Mouse (Mus musculus) lung, embryonic 15.5 days (tissue): ENCODE data around the gene Msi2. TPM values are rescaled to one million over a fixed set of nuclear protein-coding genes. Genes with fewer than 3 reads are reported as not detected.

Experiments
- ATAC-seq: fragments of 200-750 bp; cut with Nextera tagmentation; 2 replicates; pipeline ENCODE4 v1.8.0; 2017; ENCODE audit warnings: moderate number of reproducible peaks, borderline replicate concordance; ENCODE audit not compliant: low FRiP score, low TSS enrichment; ENCODE audit errors: extremely low read depth
- H3K27ac ChIP-seq: fragments of 300-500 bp; sonication (generic); 2 replicates; pipeline ENCODE4 v1.5.1; 2015; ENCODE audit warnings: moderate library complexity, mild to moderate bottlenecking, inconsistent platforms
- H3K27me3 ChIP-seq: fragments of 300-500 bp; sonication (generic); 2 replicates; pipeline ENCODE4 v1.6.1; 2015; ENCODE audit warnings: inconsistent platforms
- H3K36me3 ChIP-seq: fragments of 300-500 bp; sonication (generic); 2 replicates; pipeline ENCODE4 v1.6.1; 2015; ENCODE audit warnings: inconsistent platforms
- H3K4me1 ChIP-seq: fragments of 300-500 bp; sonication (generic); 2 replicates; pipeline ENCODE4 v1.6.1; 2015; ENCODE audit warnings: inconsistent platforms
- H3K4me2 ChIP-seq: fragments of 300-500 bp; sonication (generic); 2 replicates; pipeline ENCODE4 v1.6.1; 2015; ENCODE audit warnings: inconsistent platforms, mild to moderate bottlenecking, moderate library complexity
- H3K4me3 ChIP-seq: fragments of 300-500 bp; sonication (generic); 2 replicates; pipeline ENCODE4 v1.5.1; 2015; ENCODE audit warnings: mild to moderate bottlenecking, inconsistent platforms
- H3K9ac ChIP-seq: fragments of 300-500 bp; sonication (generic); 2 replicates; pipeline ENCODE4 v1.6.1; 2015; ENCODE audit warnings: inconsistent platforms
- H3K9me3 ChIP-seq: fragments of 300-500 bp; sonication (generic); 2 replicates; pipeline ENCODE4 v1.6.1; 2016; ENCODE audit warnings: inconsistent platforms
- WGBS: fragments of 180-500 bp; shearing (Covaris S2); methylation state at CpG from one replicate; pipeline ENCODE4 v1.1.7; 2015; 5-methylcytosine and 5-hydroxymethylcytosine counted together
- polyA plus RNA-seq: library from polyadenylated mRNA; unstranded; fragments of >200 nt; fragmentation: Nextera tagmentation; extraction: Ambion mirVana; gene quantifications from 2 replicates; pipeline ENCODE4 v1.2.1, GENCODE M21; 2015

Gene Msi2
- polyA plus RNA-seq, 1 experiment from 2014 or later, result 13.8 TPM

DNA sequence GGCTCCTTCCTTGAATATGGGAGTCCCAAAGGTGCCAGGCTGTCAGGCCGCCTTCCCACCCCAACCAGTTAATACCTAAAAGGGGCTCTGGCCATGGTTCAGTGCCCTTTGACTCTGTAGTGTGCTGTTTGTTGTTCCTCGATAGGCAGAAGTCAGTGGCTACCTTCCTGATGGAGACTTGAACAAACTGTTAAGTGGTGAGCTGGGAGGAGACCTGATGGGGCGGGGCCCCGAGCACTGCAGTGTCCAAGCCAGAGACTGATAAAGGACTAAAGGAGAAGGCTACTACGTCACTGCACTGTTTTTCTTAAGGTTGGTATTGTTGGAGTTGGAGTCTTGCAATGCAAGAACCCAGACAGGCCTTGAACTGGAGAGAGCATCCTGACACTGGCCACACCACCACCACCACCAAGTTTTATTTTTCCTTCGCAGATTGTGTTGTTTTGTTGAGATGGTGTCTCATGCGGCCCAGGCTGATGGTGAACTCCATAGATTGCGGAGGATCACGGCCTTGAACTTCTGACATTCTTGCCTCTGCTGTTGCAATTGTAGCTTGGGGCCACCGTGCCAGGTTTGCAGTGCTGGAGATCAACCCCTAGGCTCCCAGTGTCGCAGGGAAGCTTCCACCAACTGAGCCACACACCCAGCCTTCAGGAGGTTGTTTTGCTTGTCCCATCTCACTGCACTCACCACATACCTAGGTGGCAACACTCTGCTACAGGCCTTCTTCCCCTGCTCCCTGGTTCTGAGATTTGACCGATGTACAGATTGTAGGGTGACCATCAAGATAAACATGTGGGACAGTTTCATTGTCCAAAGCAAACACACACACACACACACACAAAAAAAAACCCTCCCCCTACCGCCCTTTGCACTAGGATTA, 2.2 kb upstream of the Msi2 start:
- H3K9ac ChIP-seq, result no peak overlapping the region
- 72% methylated on average over 13 of the region's 13 CpGs for WGBS
- no peaks in the 10 kb centered on the region for H3K36me3 ChIP-seq
- ATAC-seq, result no peak
- H3K4me3 ChIP-seq, result no peak overlapping the region
- H3K27ac ChIP-seq, result no peak overlapping the region
- no peaks in the 10 kb centered on the region for H3K27me3 ChIP-seq
- no peak overlapping the region for H3K4me2 ChIP-seq
- no peaks in the 10 kb centered on the region for H3K9me3 ChIP-seq
- H3K4me1 ChIP-seq, result peaks cover 19% of the 10 kb centered on the region

DNA sequence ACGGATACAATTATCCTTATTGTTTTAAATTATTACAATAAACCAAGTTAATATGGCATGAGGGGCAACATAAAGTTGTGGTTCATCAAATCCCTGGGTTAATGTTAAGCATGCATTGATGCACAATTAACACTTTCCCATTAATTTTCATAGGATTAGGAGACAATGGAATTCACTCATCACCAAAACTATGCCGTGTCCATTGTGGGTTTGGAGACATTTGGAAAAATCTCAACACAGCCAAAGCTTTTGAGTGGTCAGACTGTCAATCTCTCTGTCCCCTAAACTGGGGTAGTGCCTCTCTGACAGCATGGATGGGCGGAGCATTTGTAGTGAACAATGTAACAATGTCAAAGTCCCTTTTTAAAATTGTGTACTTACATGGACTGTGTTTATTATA, 1.3 kb upstream of the Msi2 start:
- ATAC-seq, result no peak
- no peaks in the 10 kb centered on the region for H3K36me3 ChIP-seq
- H3K9me3 ChIP-seq, result no peaks in the 10 kb centered on the region
- H3K27ac ChIP-seq, result peak overlapping the region; percentile 88; the same call in 1 of the 2 replicates
- WGBS, result 55% methylated on average over 3 of the region's 3 CpGs
- H3K4me3 ChIP-seq, result peak overlapping the region; percentile 97; the same call in 1 of the 2 replicates
- H3K4me1 ChIP-seq, result peaks cover 28% of the 10 kb centered on the region
- no peaks in the 10 kb centered on the region for H3K27me3 ChIP-seq
- peak overlapping the region; percentile 79; the same call in 1 of the 2 replicates for H3K4me2 ChIP-seq
- no peak overlapping the region for H3K9ac ChIP-seq

DNA sequence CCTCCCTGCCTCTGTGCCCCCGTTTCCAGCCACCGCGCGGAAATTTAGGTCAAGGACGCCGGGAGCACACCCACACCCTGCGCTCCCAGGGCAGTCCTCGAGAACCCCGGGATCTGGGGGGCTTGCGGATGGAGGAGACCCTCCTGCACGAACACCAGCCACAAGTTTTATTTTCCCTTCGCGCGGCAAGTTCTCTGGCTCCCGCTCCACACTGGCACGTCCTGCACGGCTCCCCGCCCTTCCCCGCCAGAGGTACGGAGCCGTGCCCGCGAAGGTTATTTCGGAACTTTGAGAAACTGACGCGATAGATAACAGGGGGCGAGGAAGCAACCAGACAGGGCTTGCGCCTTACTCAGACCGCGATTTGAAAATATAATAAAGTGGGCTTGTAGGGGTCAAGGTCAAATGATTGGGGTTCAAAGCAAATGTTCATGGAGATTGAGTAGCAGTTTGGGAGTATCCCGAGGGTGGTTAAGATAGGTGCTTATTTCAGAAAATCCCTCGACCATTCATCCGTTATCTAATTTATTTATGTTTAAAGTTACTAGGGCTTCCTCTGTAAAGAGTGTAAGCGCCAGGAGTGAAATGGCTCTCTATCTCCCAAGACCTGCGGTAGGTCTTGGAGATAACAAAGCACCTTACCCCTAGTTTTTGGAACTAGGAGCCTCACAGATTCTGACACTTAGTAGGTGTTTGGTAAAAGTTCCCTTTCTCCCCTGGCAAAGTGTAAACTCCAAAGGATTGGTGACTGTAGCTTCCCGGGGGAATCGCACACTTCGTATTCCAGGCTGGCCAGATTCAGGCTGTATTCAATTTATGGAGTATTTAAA, 668 bp upstream of the Msi2 start:
- 4% methylated on average over 38 of the region's 38 CpGs for WGBS
- Histone ChIP-seq H3K27ac (peak overlapping the region; percentile 88), H3K4me1 (peaks cover 29% of the 10 kb centered on the region), H3K4me3 (peak overlapping the region; percentile 97), H3K27me3 (no peaks in the 10 kb centered on the region), H3K9ac (peak overlapping the region; percentile 85), H3K36me3 (no peaks in the 10 kb centered on the region), H3K4me2 (peak overlapping the region; percentile 79), H3K9me3 (no peaks in the 10 kb centered on the region)
- ATAC-seq, result peak; percentile 31

DNA sequence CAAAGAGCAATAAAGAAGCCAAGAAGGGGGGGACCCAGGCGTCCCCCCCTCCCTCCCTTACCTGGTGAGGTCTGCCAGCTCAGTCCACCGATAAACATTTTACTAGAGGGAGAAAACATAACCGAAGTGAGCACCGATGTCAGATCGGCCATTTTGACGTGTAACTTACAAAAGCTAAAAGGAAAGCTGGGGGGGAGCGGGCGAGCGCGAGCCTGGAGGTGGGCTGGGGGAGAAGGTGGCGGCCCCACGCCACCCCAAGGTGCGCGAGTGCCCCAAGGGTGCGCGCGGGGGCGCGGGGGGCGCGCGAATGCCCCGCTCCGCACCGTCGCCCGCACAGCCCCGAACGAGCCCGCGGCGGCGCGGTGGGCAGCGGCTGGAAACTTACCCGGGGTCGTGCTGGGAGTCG, 666 bp downstream of the Msi2 start:
- Histone ChIP-seq H3K9ac (peak overlapping the region; percentile 96), H3K9me3 (no peaks in the 10 kb centered on the region), H3K27me3 (no peaks in the 10 kb centered on the region), H3K4me3 (peak overlapping the region; percentile 97), H3K27ac (peak overlapping the region; percentile 89), H3K36me3 (no peaks in the 10 kb centered on the region), H3K4me2 (peak overlapping the region; percentile 79), H3K4me1 (peaks cover 29% of the 10 kb centered on the region)
- WGBS, result 0% methylated on average over 37 of the region's 38 CpGs
- ATAC-seq, result peak; percentile 36

DNA sequence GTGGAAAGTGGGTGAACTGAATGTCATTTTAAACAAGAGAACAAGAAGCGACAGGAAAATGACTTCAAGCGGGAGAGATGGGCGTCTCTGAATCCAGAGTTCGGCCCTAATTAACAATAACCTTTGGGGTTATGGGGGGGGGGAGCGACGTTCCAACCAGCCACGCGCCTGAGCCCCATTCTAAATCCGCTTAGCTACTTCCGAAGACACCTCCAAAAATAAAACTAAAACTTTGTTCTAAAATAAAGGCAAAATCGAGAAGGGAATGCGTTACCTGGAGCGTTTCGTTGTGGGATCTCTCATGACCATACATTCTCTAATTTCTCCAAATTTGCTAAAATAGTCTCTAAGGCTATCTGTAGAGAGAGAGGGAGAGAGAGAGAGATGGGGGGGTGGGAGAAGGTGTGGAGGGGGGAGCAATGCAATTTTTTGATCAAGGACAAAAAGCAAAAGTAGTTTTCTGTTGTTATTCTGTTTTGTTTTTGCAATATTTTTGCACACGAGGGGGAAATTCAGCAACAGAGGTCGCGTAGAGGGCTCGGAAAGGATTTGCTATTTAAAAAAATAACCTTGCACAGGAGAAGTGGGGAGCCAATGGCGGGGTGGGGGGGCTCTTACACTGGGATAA, 1.2 kb downstream of the Msi2 start:
- H3K36me3 ChIP-seq, result peaks cover 2% of the 10 kb centered on the region
- under 1% methylated on average over 19 of the region's 19 CpGs for WGBS
- peak overlapping the region; percentile 89 for H3K27ac ChIP-seq
- H3K4me2 ChIP-seq, result peak overlapping the region; percentile 79
- peak overlapping the region; percentile 97 for H3K4me3 ChIP-seq
- peak overlapping the region; percentile 96 for H3K9ac ChIP-seq
- H3K4me1 ChIP-seq, result peaks cover 29% of the 10 kb centered on the region
- H3K9me3 ChIP-seq, result no peaks in the 10 kb centered on the region
- no peak for ATAC-seq
- H3K27me3 ChIP-seq, result no peaks in the 10 kb centered on the region

DNA sequence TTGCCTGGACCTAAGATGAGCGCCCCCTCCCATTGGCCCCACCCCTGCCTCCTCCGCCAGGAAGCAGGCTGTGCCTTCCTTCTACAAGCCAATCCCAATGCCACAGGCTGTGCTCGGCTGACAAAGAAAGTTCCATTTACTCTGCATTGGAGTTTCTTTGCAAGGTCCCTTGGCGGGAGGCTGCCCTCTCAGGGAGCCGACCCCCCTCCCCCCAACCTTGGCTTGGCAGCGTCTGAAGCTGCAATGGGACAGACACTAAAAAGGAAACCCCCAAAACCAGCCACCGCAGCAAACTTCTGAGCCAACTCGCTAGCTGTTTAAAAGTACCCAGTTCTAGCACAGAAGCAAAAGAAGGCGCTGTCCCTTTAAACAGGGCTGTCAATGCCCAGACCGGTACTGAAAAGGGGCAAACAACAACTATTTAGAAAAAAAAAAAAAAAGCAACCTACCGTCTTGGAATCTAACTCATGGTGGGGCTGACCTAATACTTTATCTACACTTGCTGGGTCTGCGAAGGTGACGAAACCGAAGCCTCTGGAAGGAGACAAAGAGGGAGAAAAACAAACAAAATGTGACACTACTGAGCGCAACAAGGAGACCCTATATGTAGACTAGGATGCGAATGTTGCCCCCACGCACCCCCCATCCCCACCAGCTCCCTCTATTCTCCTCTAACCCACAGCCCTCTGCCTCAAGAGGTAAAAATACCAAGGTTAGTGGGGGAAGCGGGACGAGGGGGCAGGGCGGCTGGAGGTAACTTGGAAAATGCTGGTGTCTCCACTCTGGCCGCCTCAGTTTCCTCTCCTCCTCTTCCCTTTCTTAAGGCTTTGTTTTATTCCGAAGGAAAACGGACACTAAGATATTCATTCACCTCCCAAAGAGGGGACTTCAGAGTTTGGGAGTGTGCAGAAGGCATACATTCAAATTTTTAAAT, 2.0 kb downstream of the Msi2 start:
- Histone ChIP-seq H3K4me2 (peak overlapping the region; percentile 79), H3K9ac (peak overlapping the region; percentile 96), H3K27me3 (no peaks in the 10 kb centered on the region), H3K27ac (peak overlapping the region; percentile 49), H3K4me3 (peak overlapping the region; percentile 97), H3K9me3 (no peaks in the 10 kb centered on the region), H3K36me3 (peaks cover 10% of the 10 kb centered on the region), H3K4me1 (peaks cover 27% of the 10 kb centered on the region)
- 3% methylated on average over 23 of the region's 23 CpGs for WGBS
- no peak for ATAC-seq

DNA sequence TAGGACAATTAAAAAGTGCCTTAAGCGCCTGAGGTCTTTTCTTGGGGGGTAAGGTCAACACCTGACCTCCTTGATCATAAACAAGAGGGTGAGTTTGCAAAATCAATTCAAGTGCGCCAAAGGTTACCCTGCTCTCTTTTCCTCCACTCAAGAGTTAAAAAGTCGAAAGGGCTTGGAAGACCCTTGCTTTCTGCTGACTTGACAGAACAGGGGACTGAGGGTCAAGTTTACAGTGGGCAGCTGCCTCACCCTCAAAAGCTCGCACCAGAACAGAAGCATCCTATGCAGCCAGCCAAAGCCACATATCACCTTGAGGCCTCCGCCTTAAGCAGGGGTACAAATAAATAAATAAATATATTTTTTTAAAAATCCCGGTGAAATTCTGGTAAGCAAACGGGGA, 3.0 kb downstream of the Msi2 start:
- H3K27ac ChIP-seq, result no peak overlapping the region
- H3K4me1 ChIP-seq, result peaks cover 18% of the 10 kb centered on the region
- H3K36me3 ChIP-seq, result peaks cover 18% of the 10 kb centered on the region
- peak overlapping the region; percentile 97; the same call in 1 of the 2 replicates for H3K4me3 ChIP-seq
- peak overlapping the region; percentile 79 for H3K4me2 ChIP-seq
- no peak overlapping the region for H3K9ac ChIP-seq
- no peaks in the 10 kb centered on the region for H3K9me3 ChIP-seq
- no peaks in the 10 kb centered on the region for H3K27me3 ChIP-seq
- ATAC-seq, result no peak
- WGBS, result 38% methylated on average over 7 of the region's 7 CpGs

DNA sequence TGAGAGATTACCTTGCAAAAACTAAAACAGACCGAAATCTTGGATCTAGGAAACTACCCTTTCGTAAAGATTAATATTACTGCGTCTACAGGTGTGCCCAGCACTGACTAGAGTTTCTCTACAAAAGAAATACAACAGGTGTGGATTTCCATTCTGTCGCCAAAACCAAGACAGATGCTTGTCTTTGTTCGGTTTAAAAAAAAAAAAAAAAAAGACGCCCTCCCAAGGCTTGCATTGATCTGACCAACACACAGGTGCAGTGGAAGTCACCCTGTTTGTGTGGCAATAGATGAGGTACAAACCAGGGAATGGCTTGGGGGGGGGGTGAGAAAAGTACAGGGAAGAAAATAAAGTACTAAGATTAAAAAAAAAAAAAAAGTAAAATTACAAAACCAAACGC, 4.2 kb downstream of the Msi2 start:
- no peaks in the 10 kb centered on the region for H3K27me3 ChIP-seq
- H3K36me3 ChIP-seq, result peaks cover 24% of the 10 kb centered on the region
- no peak for ATAC-seq
- H3K4me2 ChIP-seq, result no peak overlapping the region
- no peak overlapping the region for H3K9ac ChIP-seq
- no peak overlapping the region for H3K4me3 ChIP-seq
- WGBS, result 66% methylated on average over 7 of the region's 7 CpGs
- no peak overlapping the region for H3K27ac ChIP-seq
- peaks cover 18% of the 10 kb centered on the region for H3K4me1 ChIP-seq
- no peaks in the 10 kb centered on the region for H3K9me3 ChIP-seq

DNA sequence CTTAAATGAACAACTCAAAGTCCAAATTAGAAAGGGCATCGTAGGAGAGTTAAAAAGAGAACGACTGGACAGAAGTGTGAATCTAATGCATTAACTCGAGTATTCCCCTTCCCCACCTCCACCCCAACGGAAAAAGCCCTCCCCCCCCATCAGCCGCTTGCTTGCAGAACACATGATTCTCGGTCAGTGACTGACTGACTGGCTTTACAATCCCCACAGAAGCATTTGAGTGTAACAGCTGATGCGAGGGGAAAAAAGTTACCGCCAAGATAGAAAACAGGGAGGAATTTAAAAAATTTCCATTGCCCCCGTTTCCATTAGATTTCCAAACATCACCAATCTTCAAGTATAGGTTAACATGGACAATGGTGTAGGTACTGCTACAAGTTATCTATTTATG, 4.8 kb downstream of the Msi2 start:
- H3K4me1 ChIP-seq, result peaks cover 18% of the 10 kb centered on the region
- H3K36me3 ChIP-seq, result peaks cover 24% of the 10 kb centered on the region
- no peak overlapping the region for H3K27ac ChIP-seq
- no peak overlapping the region for H3K4me2 ChIP-seq
- no peak overlapping the region for H3K4me3 ChIP-seq
- H3K9me3 ChIP-seq, result no peaks in the 10 kb centered on the region
- no peak overlapping the region for H3K9ac ChIP-seq
- 49% methylated on average over 9 of the region's 9 CpGs for WGBS
- no peak for ATAC-seq
- no peaks in the 10 kb centered on the region for H3K27me3 ChIP-seq

DNA sequence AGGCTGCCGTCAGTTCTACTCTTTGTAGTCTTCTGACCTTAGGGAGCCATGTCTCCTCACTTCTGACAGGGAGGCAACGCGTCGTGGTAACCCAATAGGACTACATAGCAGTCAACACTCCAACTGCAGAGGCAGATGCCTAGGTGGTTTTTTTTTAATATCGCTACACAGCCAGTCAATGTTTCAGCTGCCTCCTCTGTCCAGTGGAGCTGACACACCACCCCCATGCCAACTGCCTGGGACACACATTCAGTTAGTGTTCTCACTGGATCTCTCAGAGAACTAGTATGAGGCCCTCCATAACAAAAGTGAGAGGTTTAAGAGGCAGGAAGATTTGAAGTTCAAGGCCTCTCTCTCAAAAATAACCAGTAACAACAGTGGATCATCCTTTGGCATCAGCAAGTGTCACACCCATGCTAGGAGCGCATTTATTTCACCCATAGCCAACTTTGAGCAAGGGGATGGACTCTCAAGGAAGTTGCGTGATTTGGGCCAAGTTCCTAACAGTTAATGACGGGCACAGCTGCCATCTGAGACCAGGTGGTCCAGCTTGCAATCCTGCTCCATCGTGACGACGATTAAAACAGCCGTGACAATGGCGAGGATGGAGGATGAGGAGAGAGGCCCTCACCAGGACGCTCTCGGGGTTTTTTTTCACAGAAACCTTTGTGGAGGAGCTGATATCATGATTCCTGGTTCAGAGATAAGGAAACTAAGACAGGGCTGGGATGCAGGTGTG, 8.3 kb downstream of the Msi2 start:
- no peak overlapping the region for H3K27ac ChIP-seq
- no peak overlapping the region for H3K4me2 ChIP-seq
- H3K36me3 ChIP-seq, result peaks cover 33% of the 10 kb centered on the region
- H3K4me1 ChIP-seq, result peaks cover 5% of the 10 kb centered on the region; the same call in 1 of the 2 replicates
- 88% methylated on average over 15 of the region's 15 CpGs for WGBS
- H3K9ac ChIP-seq, result no peak overlapping the region
- no peaks in the 10 kb centered on the region for H3K27me3 ChIP-seq
- no peak for ATAC-seq
- H3K9me3 ChIP-seq, result no peaks in the 10 kb centered on the region
- no peak overlapping the region for H3K4me3 ChIP-seq
